Mouse (Mus musculus) central nervous system, embryonic 11.5 days (tissue): Measurements from ENCODE around the gene Ubp1. TPM values are rescaled to one million over a fixed set of nuclear protein-coding genes. Genes with fewer than 3 reads are reported as not detected.

Experiments used
- polyA plus RNA-seq: library from polyadenylated mRNA; depleted of rRNA; stranded (reverse); fragments of >200 nt; gene quantifications from 2 replicates; pipeline ENCODE4 v1.2.3, GENCODE M21; 2012; rRNA removed

The Ubp1 gene
- polyA plus RNA-seq: 116 and 152 TPM in 2 replicates

GRCm38 (mm10) chr9:113930534-113931374 is at the start of gene Ubp1:
Gene Ubp1, plus strand, starts transcription at chr9:113930934.

Other genes with a start within 250 kb of the Ubp1 start
- 45.6 and 50.4 TPM in 2 replicates for gene Pdcd6ip, start 222.7 kb upstream of the Ubp1 start, polyA plus RNA-seq
- 39.6 and 45.1 TPM in 2 replicates for gene Clasp2, start 189.5 kb upstream of the Ubp1 start, polyA plus RNA-seq
- 7.7 and 9.5 TPM in 2 replicates for gene Fbxl2, start 115.3 kb downstream of the Ubp1 start, polyA plus RNA-seq
- 0.08 and 0.98 TPM in 2 replicates for gene Susd5, start 126.2 kb downstream of the Ubp1 start, polyA plus RNA-seq